Mouse (Mus musculus) kidney, postnatal 0 days (tissue): ENCODE measurements around the gene Dazap1. TPM values are rescaled to one million over a fixed set of nuclear protein-coding genes. Genes with fewer than 3 reads are reported as not detected.

Experiments
- ATAC-seq: fragments of 200-750 bp; cut with Nextera tagmentation; replicated peaks from 2 replicates; pipeline ENCODE4 v1.8.0; 2017; ENCODE audit warnings: low read depth, moderate number of reproducible peaks, moderate TSS enrichment, moderate library complexity; ENCODE audit not compliant: low FRiP score
- DNase-seq: peaks from one replicate; pipeline ENCODE4 v3.0.0-alpha.2; 2016; ENCODE audit warnings: low spot score
- H3K27ac ChIP-seq: fragments of 300-500 bp; sonication (generic); 2 replicates; pipeline ENCODE4 v1.5.1; 2014; ENCODE audit warnings: mild to moderate bottlenecking
- H3K27me3 ChIP-seq: fragments of 300-500 bp; sonication (generic); 2 replicates; pipeline ENCODE4 v1.6.1; 2014; ENCODE audit warnings: low read length, mixed read lengths; ENCODE audit not compliant: insufficient read depth
- H3K36me3 ChIP-seq: fragments of 300-500 bp; sonication (generic); 2 replicates; pipeline ENCODE4 v1.6.1; 2014; ENCODE audit warnings: low read length, mixed read lengths; ENCODE audit not compliant: insufficient read depth
- H3K4me1 ChIP-seq: fragments of 300-500 bp; sonication (generic); replicated peaks from 2 replicates; pipeline ENCODE4 v1.6.1; 2014; ENCODE audit warnings: antibody characterized with exemption, low read length, mixed read lengths; ENCODE audit not compliant: insufficient read depth
- H3K4me2 ChIP-seq: fragments of 300-500 bp; sonication (generic); 2 replicates; pipeline ENCODE4 v1.6.1; 2014; ENCODE audit warnings: mild to moderate bottlenecking, low read length, moderate library complexity, mixed read lengths
- H3K4me3 ChIP-seq: fragments of 300-500 bp; sonication (generic); replicated peaks from 2 replicates; pipeline ENCODE4 v1.5.1; 2014; ENCODE audit warnings: low read depth, low read length
- H3K9ac ChIP-seq: fragments of 300-500 bp; sonication (generic); 2 replicates; pipeline ENCODE4 v1.6.1; 2014; ENCODE audit warnings: low read depth, low read length
- H3K9me3 ChIP-seq: fragments of 300-500 bp; sonication (generic); replicated peaks from 2 replicates; pipeline ENCODE4 v1.6.1; 2016; ENCODE audit warnings: low read length, inconsistent platforms, mixed read lengths
- CTCF ChIP-seq: IDR thresholded peaks from 2 replicates; pipeline ENCODE4 v1.5.1; 2016; ENCODE audit warnings: antibody characterized with exemption, low read depth, mild to moderate bottlenecking, moderate library complexity
- WGBS: fragments of 180-500 bp; shearing (Covaris S2); extraction: QIAGEN DNeasy Blood & Tissue Kit; methylation state at CpG from one replicate; pipeline ENCODE4 v1.1.7; 2014; 5-methylcytosine and 5-hydroxymethylcytosine counted together
- polyA plus RNA-seq: library from polyadenylated mRNA; unstranded; fragments of >200 nt; fragmentation: Nextera tagmentation; extraction: Ambion mirVana; gene quantifications from 2 replicates; pipeline ENCODE4 v1.2.1, GENCODE M21; 2015

Gene Dazap1
- polyA plus RNA-seq, 1 experiment from 2014 or later, result 43.7 TPM

GRCm38 (mm10) chr10:80311560-80311959 is 50.3 kb downstream of the Dazap1 start:
- Histone ChIP-seq H3K4me3 (no peak overlapping the region), H3K27ac (no peak overlapping the region), H3K4me2 (no peak overlapping the region), H3K9ac (no peak overlapping the region), H3K4me1 (no peaks in the 10 kb centered on the region), H3K9me3 (no peaks in the 10 kb centered on the region), H3K27me3 (peaks cover 25% of the 10 kb centered on the region; the same call in 1 of the 2 replicates), H3K36me3 (no peaks in the 10 kb centered on the region)
- DNase-seq (no peak), ATAC-seq (no peak)
- TF ChIP-seq CTCF, result no peak
- WGBS, result 89% methylated on average over 16 of the region's 16 CpGs

- H3K4me2 ChIP-seq, result no peak overlapping the region
- no peak for DNase-seq
- no peak overlapping the region for H3K27ac ChIP-seq
- peaks cover 30% of the 10 kb centered on the region; the same call in 1 of the 2 replicates for H3K27me3 ChIP-seq
- WGBS, result 60% methylated on average over 54 of the region's 54 CpGs
- peaks cover 3% of the 10 kb centered on the region; the same call in 1 of the 2 replicates for H3K36me3 ChIP-seq
- no peak overlapping the region for H3K4me3 ChIP-seq
- TF ChIP-seq CTCF, result no peak
- H3K9me3 ChIP-seq, result no peaks in the 10 kb centered on the region
- no peaks in the 10 kb centered on the region for H3K4me1 ChIP-seq
- H3K9ac ChIP-seq, result no peak overlapping the region
- no peak for ATAC-seq
Observed at GRCm38 (mm10) chr10:80312586-80313504, 51.6 kb downstream of the Dazap1 start.

- Histone ChIP-seq H3K27me3 (peaks cover 30% of the 10 kb centered on the region; the same call in 1 of the 2 replicates), H3K4me2 (no peak overlapping the region), H3K36me3 (peaks cover 3% of the 10 kb centered on the region; the same call in 1 of the 2 replicates), H3K4me1 (no peaks in the 10 kb centered on the region), H3K9me3 (no peaks in the 10 kb centered on the region), H3K27ac (no peak overlapping the region), H3K4me3 (no peak overlapping the region), H3K9ac (no peak overlapping the region)
- TF ChIP-seq CTCF, result no peak
- DNase-seq (no peak), ATAC-seq (no peak)
- 41% methylated on average over 20 of the region's 20 CpGs for WGBS
Observed at GRCm38 (mm10) chr10:80313627-80314201, 52.4 kb downstream of the Dazap1 start.

GRCm38 (mm10) chr10:80314494-80315001 is 53.3 kb downstream of the Dazap1 start:
- Histone ChIP-seq H3K9me3 (no peaks in the 10 kb centered on the region), H3K4me3 (no peak overlapping the region), H3K4me2 (no peak overlapping the region), H3K9ac (no peak overlapping the region), H3K36me3 (peaks cover 3% of the 10 kb centered on the region; the same call in 1 of the 2 replicates), H3K4me1 (peaks cover 6% of the 10 kb centered on the region), H3K27me3 (peaks cover 30% of the 10 kb centered on the region; the same call in 1 of the 2 replicates), H3K27ac (no peak overlapping the region)
- ATAC-seq (no peak), DNase-seq (no peak)
- no peak for TF ChIP-seq CTCF
- WGBS, result 54% methylated on average over 16 of the region's 16 CpGs

- peaks cover 7% of the 10 kb centered on the region for H3K4me1 ChIP-seq
- TF ChIP-seq CTCF, result no peak
- H3K4me3 ChIP-seq, result no peak overlapping the region
- no peak for DNase-seq
- no peak overlapping the region for H3K27ac ChIP-seq
- H3K27me3 ChIP-seq, result peaks cover 30% of the 10 kb centered on the region; the same call in 1 of the 2 replicates
- H3K9me3 ChIP-seq, result no peaks in the 10 kb centered on the region
- H3K9ac ChIP-seq, result no peak overlapping the region
- peaks cover 3% of the 10 kb centered on the region; the same call in 1 of the 2 replicates for H3K36me3 ChIP-seq
- 43% methylated on average over 27 of the region's 27 CpGs for WGBS
- no peak for ATAC-seq
- H3K4me2 ChIP-seq, result no peak overlapping the region
Observed at GRCm38 (mm10) chr10:80315315-80315714, 54.0 kb downstream of the Dazap1 start.

GRCm38 (mm10) chr10:80316359-80316781 is 55.1 kb downstream of the Dazap1 start:
- no peak for TF ChIP-seq CTCF
- ATAC-seq, result no peak
- Histone ChIP-seq H3K9ac (no peak overlapping the region), H3K4me1 (peaks cover 7% of the 10 kb centered on the region), H3K4me3 (no peak overlapping the region), H3K4me2 (no peak overlapping the region), H3K9me3 (no peaks in the 10 kb centered on the region), H3K36me3 (peaks cover 3% of the 10 kb centered on the region; the same call in 1 of the 2 replicates), H3K27me3 (peaks cover 29% of the 10 kb centered on the region; the same call in 1 of the 2 replicates), H3K27ac (no peak overlapping the region)
- 21% methylated on average over 11 of the region's 11 CpGs for WGBS
- no peak for DNase-seq
